Mouse (Mus musculus) erythroid progenitor cell, adult 5-6 weeks (primary cell): ENCODE results near the gene Cacna2d2. TPM values are rescaled to one million over a fixed set of nuclear protein-coding genes. Genes with fewer than 3 reads are reported as not detected.

Source experiments
- ATAC-seq: replicated peaks from 2 replicates; pipeline ENCODE4 v1.8.0; 2016; ENCODE audit warnings: moderate number of reproducible peaks, mild to moderate bottlenecking, moderate TSS enrichment, inconsistent platforms; ENCODE audit not compliant: poor library complexity, low FRiP score, severe bottlenecking
- total RNA-seq, 2 experiments: library from RNA; stranded (forward) in 1 of 2; stranded (reverse) in 1 of 2; fragments of 150-400 nt in 1 of 2; fragments of 186-747, 209-891 nt in 1 of 2; gene quantifications; 2 replicates each; pipeline versions ENCODE4 v1.2.3 to v1.2.4; 2015 to 2017; ENCODE audit warnings: low replicate concordance in 2 of 2

The Cacna2d2 gene
- total RNA-seq, 2 experiments from 2014 or later: not detected

- peak; percentile 53 for ATAC-seq
Observed at GRCm38 (mm10) chr9:107526198-107527026, 127.0 kb downstream of the Cacna2d2 start.

GRCm38 (mm10) chr9:107533791-107534407 is 134.5 kb downstream of the Cacna2d2 start, which contains the start of gene Tmem115:
Gene Tmem115 (plus strand): TSS chr9:107533945.
- ATAC-seq: peak; percentile 84

GRCm38 (mm10) chr9:107534408-107535202 is 135.2 kb downstream of the Cacna2d2 start:
- peak; percentile 64 for ATAC-seq

DNA sequence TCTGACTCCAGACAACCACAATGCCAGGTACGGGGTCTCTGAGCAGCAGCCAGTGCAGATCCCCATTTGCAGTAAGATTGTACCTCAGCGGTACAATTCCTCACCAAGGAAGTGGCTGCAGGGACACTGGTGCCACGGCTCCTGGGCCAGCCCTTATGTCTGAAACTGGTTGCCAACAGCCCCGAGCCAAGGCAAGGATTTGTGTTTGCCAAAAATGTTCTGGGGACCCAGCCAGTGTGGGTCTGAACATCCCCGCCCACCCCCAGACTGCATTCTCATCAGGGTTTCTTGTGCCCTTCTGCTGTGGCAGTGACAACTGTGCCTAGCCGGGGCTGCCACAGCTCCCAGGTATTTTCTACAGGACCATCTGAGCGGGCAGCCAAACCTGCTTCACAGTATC is 138.8 kb downstream of the Cacna2d2 start:
- ATAC-seq: no peak

GRCm38 (mm10) chr9:107538711-107539110 is 139.3 kb downstream of the Cacna2d2 start:
- ATAC-seq: no peak

GRCm38 (mm10) chr9:107539940-107540339 is 140.5 kb downstream of the Cacna2d2 start:
- ATAC-seq: no peak

DNA sequence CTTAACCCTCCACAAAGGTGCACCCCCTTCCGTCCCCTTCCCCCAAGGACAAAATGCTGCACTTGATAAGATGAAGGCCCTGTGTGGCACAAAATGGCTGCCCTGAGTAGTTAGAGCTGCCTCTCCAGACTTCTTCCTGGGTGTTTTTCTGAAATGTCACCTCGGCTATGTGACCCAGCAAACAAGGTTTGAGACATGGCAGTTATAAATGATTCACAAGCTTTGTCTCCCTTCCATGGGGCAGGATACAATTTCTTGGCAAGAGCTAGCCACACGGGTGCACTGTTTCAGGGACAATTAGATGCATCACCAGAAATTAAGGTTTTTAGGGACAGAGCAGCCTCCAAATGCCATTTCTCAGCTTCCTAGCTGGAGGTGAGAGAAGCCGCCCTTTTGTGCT is 141.0 kb downstream of the Cacna2d2 start:
- no peak for ATAC-seq

- ATAC-seq: no peak
Observed at GRCm38 (mm10) chr9:107541005-107541404, 141.6 kb downstream of the Cacna2d2 start.

GRCm38 (mm10) chr9:107541474-107542351 is 142.3 kb downstream of the Cacna2d2 start, which contains the start of the genes Cyb561d2 and Nprl2:
Gene Cyb561d2 (minus strand): TSS chr9:107542193.
Gene Nprl2 (plus strand): TSS chr9:107542226.
- ATAC-seq: peak; percentile 88

DNA sequence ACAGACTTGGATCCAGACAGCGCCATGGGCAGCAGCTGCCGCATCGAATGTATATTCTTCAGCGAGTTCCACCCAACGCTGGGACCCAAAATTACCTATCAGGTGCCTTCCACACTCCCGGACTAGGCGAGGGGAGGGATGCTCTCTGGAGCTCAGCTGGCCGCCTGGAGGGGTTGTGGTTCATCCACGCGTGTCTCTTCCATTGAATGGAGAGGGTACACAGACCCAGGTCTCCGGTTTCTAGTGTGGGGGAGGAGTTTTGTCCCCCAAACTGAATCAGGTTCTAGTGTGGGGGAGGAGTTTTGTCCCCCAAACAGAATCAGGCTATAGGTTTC is 142.9 kb downstream of the Cacna2d2 start:
- ATAC-seq: peak; percentile 21; the same call in 1 of the 2 replicates

DNA sequence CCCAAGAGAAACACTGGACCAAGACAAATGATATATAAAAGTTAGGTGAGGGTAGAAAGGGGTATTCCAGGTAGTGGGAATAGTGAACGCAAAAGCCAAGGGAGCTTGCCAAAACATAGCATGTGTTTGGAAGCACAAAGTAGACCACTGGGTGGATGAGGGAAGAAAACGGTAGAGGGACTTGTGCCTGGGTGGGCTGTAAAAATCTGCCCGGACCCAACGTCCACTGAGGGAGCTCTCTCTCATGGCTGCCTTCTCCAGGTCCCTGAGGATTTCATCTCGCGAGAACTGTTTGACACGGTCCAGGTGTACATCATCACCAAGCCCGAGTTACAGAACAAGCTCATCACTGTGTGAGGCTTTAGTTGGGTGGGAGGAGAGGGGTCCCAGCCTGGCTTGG is 143.3 kb downstream of the Cacna2d2 start:
- ATAC-seq: no peak

DNA sequence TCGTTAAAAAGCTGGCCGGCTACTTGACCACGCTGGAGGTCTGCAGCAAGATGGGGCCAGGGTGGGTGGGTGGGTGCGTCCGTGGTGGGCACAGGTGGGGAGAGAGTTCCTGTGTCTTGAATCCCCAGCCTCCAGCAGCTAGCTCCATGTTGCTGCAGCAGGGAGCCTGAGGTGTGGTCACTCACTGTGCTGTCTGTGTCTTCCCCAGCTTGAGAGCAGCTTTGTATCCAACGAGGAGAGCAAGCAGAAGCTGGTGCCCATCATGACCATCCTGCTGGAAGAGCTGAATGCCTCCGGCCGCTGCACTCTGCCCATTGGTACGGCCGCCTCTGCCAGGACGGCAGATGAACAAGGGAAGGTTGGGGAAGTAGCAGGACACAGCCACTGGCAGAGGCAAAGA is 143.9 kb downstream of the Cacna2d2 start:
- ATAC-seq: no peak

DNA sequence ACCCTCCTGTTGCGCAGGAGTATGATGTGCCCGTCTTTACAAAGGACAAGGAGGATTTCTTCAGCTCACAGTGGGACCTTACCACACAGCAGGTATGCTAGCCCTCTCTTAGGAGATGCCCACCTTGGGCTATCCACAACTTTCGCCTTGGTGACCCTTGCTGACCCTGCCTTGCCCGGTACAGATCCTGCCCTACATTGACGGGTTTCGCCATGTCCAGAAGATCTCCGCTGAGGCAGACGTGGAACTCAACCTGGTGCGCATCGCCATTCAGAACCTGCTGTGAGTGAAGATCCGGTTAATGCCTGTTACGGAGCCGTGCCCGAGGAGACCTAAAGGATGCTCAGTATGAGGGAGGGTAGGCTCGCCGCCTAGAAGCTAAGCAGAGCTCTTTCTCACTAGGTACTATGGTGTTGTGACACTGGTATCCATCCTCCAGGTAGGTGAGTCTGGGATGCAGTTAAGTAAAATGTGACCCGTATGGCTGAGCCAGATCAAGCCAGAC is 144.8 kb downstream of the Cacna2d2 start:
- no peak for ATAC-seq

DNA sequence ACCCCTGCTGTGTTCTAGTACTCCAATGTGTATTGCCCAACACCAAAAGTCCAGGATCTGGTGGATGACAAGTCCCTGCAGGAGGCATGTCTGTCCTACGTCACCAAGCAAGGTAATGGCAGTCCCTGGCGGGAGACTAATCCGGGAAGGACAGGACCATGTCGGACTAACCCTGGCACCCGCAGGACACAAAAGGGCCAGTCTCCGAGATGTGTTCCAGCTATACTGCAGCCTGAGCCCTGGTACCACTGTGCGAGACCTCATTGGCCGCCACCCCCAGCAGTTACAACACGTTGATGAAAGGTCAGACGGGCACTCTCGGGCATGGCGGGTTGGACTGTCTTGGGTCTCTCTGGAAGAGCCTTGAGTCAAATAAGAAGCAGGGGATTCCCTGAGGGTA is 145.3 kb downstream of the Cacna2d2 start:
- ATAC-seq: no peak

GRCm38 (mm10) chr9:107545199-107545598 is 145.8 kb downstream of the Cacna2d2 start:
- no peak for ATAC-seq

DNA sequence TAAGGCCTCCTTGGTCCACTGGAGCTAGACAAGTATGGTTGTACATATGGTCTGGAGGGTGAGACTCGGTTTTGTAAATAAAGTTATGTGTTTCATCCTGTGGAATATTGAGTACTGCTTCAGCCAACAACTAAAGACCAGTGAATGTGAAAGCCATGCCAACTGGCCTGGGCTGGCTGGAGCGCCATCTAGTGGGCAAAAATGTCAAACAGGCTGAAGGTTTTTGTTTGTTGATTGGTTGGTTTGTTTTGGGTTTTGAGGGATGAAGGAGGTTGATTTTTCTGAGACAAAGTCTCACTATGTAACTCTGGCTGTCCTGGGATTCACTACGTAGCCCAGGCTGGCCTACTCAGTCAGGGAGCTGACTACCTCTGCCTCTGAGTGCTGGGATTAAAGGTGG is 146.2 kb downstream of the Cacna2d2 start:
- no peak for ATAC-seq

GRCm38 (mm10) chr9:107547026-107547425 is 147.6 kb downstream of the Cacna2d2 start, which contains the start of gene Zmynd10:
Gene Zmynd10 (plus strand): TSS chr9:107547298.
- ATAC-seq: peak; percentile 70

DNA sequence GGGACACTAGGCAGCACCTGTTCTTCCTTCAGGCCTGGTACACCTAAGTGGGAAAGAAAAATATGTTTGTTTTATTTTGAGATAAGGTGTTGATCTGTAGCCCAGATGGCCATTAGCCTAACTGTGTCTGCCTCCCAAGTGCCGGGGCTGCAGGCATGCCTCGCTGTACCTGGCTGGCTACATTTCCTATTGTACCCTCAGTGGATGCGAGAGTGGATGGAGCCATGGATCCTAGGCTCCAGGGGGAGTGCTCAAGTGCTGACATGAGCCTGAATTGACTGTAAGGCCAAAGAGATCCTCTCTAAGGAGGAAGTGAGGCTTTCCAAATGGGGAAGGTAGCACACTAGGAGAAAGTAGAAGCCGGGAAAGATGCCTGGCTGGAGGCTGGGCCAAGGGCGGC is 148.5 kb downstream of the Cacna2d2 start:
- ATAC-seq: no peak

- ATAC-seq: no peak
Observed at GRCm38 (mm10) chr9:107548820-107549219, 149.4 kb downstream of the Cacna2d2 start.
